Mouse (Mus musculus): Measurements from ENCODE around the gene Tnfsf10. TPM values are rescaled to one million over a fixed set of nuclear protein-coding genes. Genes with fewer than 3 reads are reported as not detected.
"Not testable (repeated sequence)": the region's sequence is repeated elsewhere in the genome, so short reads cannot be mapped to it uniquely, and the experiment has no call there.

The Tnfsf10 gene
- polyA plus RNA-seq, 1 experiment from 2014 or later = not detected

DNA sequence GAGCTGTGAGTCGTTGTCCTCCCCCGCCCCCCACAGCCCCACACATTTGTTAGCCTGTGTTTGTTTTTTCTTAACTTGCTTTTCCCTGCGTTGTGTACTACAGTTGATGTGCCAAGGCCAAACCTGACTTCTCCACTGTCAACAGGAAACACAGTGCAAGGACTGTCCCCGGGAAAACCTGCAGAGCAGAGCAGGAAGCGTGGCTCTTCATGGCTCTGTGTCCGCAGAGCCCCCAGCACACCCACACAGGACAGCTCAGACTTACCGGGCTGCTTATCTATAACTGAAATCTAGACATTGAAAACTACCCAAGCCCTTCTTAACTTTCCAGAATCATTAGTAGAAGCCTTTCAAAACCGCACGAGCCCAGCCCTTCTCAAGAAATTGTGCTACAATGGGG, 31.8 kb upstream of the Tnfsf10 start:
- Histone ChIP-seq H3K4me3 (no peak overlapping the region), H3K27me3 (ENCODE audit: insufficient read depth, poor library complexity, severe bottlenecking) (peaks cover 7% of the 10 kb centered on the region; the same call in 1 of the 2 replicates), H3K4me1 (peaks cover 8% of the 10 kb centered on the region; the same call in 1 of the 2 replicates), H3K36me3 (no peaks in the 10 kb centered on the region), H3K27ac (no peak overlapping the region), H3K9me3 (no peaks in the 10 kb centered on the region)
- no peak for DNase-seq (ENCODE audit: low spot score)
- WGBS = 62% methylated on average over 9 of the region's 9 CpGs

DNA sequence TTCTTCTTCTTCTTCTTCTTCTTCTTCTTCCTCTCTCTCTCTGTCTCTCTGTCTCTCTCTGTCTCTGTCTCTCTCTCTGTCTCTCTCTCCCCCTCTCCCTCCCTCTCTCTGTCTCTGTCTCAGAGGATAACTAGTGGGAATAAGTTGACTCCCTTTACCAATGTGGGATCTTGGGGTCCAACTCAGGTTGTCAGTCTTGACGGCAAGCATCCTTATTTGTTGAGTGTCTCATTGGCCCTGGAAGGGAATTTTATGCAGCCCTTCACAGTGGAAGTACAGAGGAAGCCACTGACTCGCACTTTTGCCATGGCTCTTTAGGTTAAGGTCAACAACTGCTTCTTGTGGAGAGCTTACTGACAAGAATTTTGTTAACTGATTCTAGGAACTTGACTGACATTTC, 28.5 kb upstream of the Tnfsf10 start:
- no peak for DNase-seq (ENCODE audit: low spot score)
- 60% methylated on average over 2 of the region's 2 CpGs for whole genome bisulfite sequencing
- Histone ChIP-seq H3K27ac (no peak overlapping the region), H3K36me3 (no peaks in the 10 kb centered on the region), H3K9me3 (no peaks in the 10 kb centered on the region), H3K4me1 (peaks cover 4% of the 10 kb centered on the region; the same call in 1 of the 2 replicates), H3K4me3 (no peak overlapping the region), H3K27me3 (ENCODE audit: insufficient read depth, poor library complexity, severe bottlenecking) (no peaks in the 10 kb centered on the region)

DNA sequence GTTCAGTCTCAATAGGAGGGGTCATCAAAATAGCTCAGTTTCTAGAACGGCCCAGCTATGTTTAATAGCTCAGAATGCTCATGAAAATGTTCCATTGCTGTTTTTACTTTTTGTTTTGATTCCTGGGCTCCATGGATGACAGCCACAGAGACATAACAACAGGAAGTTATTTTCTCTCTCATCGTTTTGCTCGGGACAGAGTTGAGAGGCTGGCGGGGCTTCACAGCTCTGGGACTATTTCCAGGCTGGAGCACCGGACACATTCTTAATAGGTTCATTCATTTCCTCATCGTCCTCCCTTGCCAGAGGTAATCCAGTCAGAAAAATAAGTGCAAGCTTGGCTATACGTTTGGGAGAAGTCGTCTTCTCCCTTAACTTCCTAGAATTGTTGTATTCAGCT, 27.9 kb upstream of the Tnfsf10 start:
- Histone ChIP-seq H3K9me3 (no peaks in the 10 kb centered on the region), H3K27me3 (ENCODE audit: insufficient read depth, poor library complexity, severe bottlenecking) (no peaks in the 10 kb centered on the region), H3K36me3 (no peaks in the 10 kb centered on the region), H3K4me1 (no peaks in the 10 kb centered on the region), H3K27ac (no peak overlapping the region), H3K4me3 (no peak overlapping the region)
- DNase-seq (ENCODE audit: low spot score) = no peak
- WGBS = 51% methylated on average over 8 of the region's 8 CpGs

DNA sequence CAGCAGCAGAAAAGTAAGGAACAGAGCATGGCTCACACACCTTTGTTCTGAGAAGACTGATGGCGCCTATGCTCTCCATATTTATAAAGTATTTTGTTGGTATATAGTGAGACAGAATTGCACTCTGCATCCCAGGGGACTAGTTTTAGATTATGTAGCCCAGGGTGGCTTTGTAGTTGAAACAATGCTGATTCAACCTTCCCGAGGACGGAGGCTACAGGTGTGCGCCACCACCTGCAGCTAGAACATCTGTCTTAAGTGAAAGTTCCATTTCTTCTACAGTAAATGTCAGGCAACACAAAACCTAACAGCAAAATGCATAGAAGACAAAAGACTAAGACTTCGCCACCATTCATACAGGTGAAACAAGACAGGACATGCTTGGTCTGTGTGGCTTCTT, 26.5 kb upstream of the Tnfsf10 start:
- whole genome bisulfite sequencing = 87% methylated on average over 5 of the region's 5 CpGs
- Histone ChIP-seq H3K9me3 (no peaks in the 10 kb centered on the region), H3K4me1 (no peaks in the 10 kb centered on the region), H3K27ac (no peak overlapping the region), H3K4me3 (no peak overlapping the region), H3K27me3 (ENCODE audit: insufficient read depth, poor library complexity, severe bottlenecking) (no peaks in the 10 kb centered on the region), H3K36me3 (no peaks in the 10 kb centered on the region)
- no peak for DNase-seq (ENCODE audit: low spot score)

DNA sequence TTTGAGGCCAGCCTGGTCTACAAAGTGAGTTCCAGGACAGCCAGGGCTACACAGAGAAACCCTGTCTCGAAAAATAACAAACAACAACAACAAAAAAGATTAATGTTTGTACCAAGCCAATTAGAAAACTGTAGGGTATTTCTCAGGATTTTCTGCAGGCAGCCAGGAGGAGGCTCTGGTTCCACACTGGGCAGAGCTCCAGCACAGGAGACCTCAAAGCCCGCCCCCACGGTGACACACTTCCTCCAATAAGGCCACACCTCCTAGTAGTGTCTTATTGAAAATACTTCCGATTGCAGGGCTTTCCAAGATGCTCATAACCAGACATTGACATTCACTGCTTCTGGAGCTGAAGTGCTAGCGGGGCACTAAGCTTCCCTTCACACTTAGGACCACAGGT, 25.9 kb upstream of the Tnfsf10 start:
- not testable (repeated sequence) for H3K4me3 ChIP-seq; H3K9me3 ChIP-seq; H3K27ac ChIP-seq; H3K27me3 ChIP-seq (ENCODE audit: insufficient read depth, poor library complexity, severe bottlenecking); DNase-seq (ENCODE audit: low spot score); H3K36me3 ChIP-seq; H3K4me1 ChIP-seq
- 84% methylated on average over 5 of the region's 5 CpGs for WGBS

GRCm38 (mm10) chr3:27291411-27291810, 25.4 kb upstream of the Tnfsf10 start:
- not testable (repeated sequence) for H3K27ac ChIP-seq; H3K27me3 ChIP-seq (ENCODE audit: insufficient read depth, poor library complexity, severe bottlenecking); H3K9me3 ChIP-seq; DNase-seq (ENCODE audit: low spot score); H3K4me3 ChIP-seq; H3K4me1 ChIP-seq; H3K36me3 ChIP-seq
- WGBS = 77% methylated on average over 4 of the region's 4 CpGs

DNA sequence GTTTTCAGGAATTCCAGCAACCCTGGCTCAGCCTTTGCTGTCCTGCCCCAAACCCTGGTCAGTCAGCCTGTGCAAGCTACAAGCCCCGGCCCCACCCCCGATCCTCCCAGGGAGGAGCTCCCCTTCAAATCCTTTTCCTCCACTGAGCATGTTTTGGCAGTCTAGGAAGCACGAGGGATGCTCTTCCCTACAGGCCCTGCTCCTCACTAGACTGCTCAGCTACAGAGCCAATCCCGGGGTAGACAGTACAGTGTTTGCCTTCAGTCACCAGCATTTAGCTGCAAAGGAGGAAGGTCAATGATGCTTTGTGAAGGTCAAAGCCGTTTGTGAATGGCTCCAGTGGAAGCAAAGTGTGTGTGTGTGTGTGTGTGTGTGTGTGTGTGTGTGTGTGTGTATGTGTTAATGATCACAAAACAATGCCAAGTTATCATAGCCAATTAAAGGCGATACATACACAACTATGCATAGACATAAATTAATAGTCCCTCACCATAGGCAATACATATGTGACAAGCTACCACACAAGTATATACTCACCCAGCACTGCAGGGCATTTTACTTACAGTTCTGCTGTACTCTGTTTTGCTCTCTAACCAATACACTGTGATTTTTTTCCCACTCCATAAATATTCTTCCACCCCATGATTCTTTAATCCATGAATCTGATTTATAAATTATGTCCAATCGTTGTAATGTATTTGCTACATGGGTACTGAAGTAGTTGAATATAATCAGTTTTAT, 23.0 kb upstream of the Tnfsf10 start:
- 62% methylated on average over 7 of the region's 7 CpGs for WGBS
- Histone ChIP-seq H3K4me3 (no peak overlapping the region), H3K9me3 (no peaks in the 10 kb centered on the region), H3K4me1 (no peaks in the 10 kb centered on the region), H3K27ac (no peak overlapping the region), H3K27me3 (ENCODE audit: insufficient read depth, poor library complexity, severe bottlenecking) (no peaks in the 10 kb centered on the region), H3K36me3 (no peaks in the 10 kb centered on the region)
- DNase-seq (ENCODE audit: low spot score) = no peak

GRCm38 (mm10) chr3:27300451-27300850, 16.4 kb upstream of the Tnfsf10 start:
- no peaks in the 10 kb centered on the region for H3K36me3 ChIP-seq
- H3K27ac ChIP-seq = no peak overlapping the region
- H3K4me1 ChIP-seq = no peaks in the 10 kb centered on the region
- H3K27me3 ChIP-seq (ENCODE audit: insufficient read depth, poor library complexity, severe bottlenecking) = no peaks in the 10 kb centered on the region
- no peak overlapping the region for H3K4me3 ChIP-seq
- 91% methylated on average over 4 of the region's 4 CpGs for WGBS
- H3K9me3 ChIP-seq = no peaks in the 10 kb centered on the region
- no peak for DNase-seq (ENCODE audit: low spot score)

DNA sequence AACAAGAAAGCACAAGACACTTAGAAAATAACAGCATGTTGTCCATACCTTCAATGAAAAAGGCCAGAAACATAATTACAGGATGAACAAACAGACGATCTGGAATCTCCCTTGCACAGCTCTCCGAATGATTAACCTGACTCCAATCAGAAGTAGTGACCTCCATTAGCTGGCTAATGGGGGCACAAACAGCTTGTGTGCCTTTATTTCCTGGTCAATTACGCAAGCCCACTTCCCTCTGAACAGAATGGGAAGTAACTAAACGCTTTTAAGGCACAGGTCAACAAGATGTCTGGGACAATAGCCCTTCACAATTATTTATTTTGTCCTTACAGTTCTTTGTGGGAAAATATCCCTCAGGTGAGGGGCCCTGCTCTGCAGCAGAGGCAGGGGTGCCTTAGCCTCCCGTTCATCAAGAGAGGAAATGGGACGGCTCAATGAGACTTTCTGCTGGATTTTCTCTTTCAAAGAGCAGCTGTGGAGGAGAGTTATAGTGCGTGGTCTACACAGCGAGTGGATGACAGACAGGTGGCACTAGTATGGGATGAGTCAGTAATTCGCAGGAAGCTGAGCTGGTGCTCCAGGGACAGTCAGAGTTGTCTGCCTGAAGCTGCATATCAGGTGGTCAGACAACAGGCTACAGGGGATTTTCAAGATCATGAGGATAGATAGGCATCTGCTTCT, 14.3 kb upstream of the Tnfsf10 start:
- Histone ChIP-seq H3K27me3 (ENCODE audit: insufficient read depth, poor library complexity, severe bottlenecking) (no peaks in the 10 kb centered on the region), H3K36me3 (no peaks in the 10 kb centered on the region), H3K27ac (no peak overlapping the region), H3K4me3 (no peak overlapping the region), H3K4me1 (no peaks in the 10 kb centered on the region), H3K9me3 (no peaks in the 10 kb centered on the region)
- 77% methylated on average over 9 of the region's 9 CpGs for WGBS
- no peak for DNase-seq (ENCODE audit: low spot score)

- 83% methylated on average over 10 of the region's 10 CpGs for WGBS
- Histone ChIP-seq H3K4me1 (no peaks in the 10 kb centered on the region), H3K9me3 (no peaks in the 10 kb centered on the region)
These were observed 10.0 kb upstream of the Tnfsf10 start for GRCm38 (mm10) chr3:27306815-27307214.

DNA sequence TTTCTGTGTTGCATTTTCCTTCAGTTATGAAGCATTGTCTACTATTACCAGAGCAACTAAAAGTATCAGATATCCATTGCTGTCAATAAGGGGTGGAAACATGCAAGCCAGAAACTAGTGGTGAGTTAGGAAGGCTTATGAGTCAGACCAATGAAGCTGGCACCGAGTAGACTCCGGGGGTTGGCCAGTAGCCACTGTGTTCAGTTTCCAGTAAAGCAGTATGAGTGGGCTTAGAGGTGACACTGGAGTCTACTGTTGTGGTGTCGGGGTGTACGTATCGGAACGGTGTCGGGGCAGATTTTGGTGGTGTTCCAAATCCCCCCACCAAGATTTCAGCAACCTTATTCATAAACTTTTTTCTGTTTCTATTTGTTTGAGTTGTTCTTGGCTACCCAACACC, 5.9 kb upstream of the Tnfsf10 start:
- DNase-seq (ENCODE audit: low spot score) = no peak
- Histone ChIP-seq H3K27ac (no peak overlapping the region), H3K4me3 (no peak overlapping the region), H3K4me1 (no peaks in the 10 kb centered on the region), H3K27me3 (ENCODE audit: insufficient read depth, poor library complexity, severe bottlenecking) (no peaks in the 10 kb centered on the region), H3K36me3 (no peaks in the 10 kb centered on the region), H3K9me3 (no peaks in the 10 kb centered on the region)
- 94% methylated on average over 7 of the region's 7 CpGs for WGBS

More at GRCm38 (mm10) chr3:27306815-27307214, 10.0 kb upstream of the Tnfsf10 start:
- H3K36me3 ChIP-seq = no peaks in the 10 kb centered on the region
- H3K27me3 ChIP-seq (ENCODE audit: insufficient read depth, poor library complexity, severe bottlenecking) = no peaks in the 10 kb centered on the region
- H3K4me3 ChIP-seq = no peak overlapping the region
- DNase-seq (ENCODE audit: low spot score) = no peak
- no peak overlapping the region for H3K27ac ChIP-seq

DNA sequence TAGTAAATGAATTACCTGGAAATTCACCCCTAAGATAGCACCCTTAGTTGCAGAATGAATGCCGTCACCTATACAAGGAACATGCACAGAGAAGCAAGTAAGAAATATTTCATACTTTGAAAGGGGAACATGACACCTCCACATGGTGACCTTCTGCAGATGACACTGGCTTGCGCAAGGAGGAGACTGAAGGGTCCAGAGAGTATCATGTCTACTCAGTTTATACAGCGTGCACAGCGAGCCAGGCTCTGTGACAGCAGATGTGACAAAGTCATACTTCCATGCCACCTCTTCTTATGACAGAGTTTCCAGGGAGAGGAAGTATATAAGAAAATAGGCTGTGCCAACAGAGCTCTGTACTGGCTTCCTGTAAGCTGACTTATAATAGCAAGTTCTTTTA, 5.4 kb upstream of the Tnfsf10 start:
- WGBS = 92% methylated on average over 4 of the region's 4 CpGs
- Histone ChIP-seq H3K4me1 (no peaks in the 10 kb centered on the region), H3K27ac (no peak overlapping the region), H3K9me3 (no peaks in the 10 kb centered on the region), H3K4me3 (no peak overlapping the region), H3K36me3 (no peaks in the 10 kb centered on the region), H3K27me3 (ENCODE audit: insufficient read depth, poor library complexity, severe bottlenecking) (no peaks in the 10 kb centered on the region)
- DNase-seq (ENCODE audit: low spot score) = no peak

DNA sequence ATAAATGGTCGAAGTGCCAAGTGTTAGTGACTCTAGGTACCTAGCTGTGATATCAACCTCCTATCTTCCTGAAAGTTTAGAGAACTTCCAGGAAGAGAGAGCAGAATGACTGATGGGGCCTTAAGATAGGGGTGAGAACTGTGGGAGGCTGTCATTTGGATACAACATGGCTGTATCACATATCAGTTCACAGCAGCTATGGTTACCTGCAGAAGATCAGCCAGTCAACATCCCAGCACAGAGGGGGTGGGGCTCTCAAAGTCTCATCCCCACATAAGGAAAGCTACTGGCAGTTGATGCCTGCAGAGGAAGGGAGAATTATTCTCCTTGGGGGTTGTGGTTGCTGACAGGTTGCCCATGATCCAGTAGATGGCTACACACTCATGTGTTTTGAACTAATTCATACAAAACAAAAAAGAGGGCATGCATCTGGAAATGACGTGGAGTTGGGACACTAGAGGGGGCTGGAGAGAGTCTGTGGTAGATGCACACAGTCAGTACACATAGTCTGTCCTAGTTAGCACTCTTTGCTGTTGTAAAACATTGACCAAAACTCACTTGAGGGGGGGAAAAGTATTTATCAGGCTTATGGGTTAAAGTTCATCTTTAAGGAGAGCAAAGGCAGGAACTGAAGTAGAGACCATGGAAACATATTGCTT, 2.2 kb upstream of the Tnfsf10 start:
- Histone ChIP-seq H3K4me1 (no peaks in the 10 kb centered on the region), H3K36me3 (no peaks in the 10 kb centered on the region), H3K27me3 (ENCODE audit: insufficient read depth, poor library complexity, severe bottlenecking) (no peaks in the 10 kb centered on the region), H3K27ac (no peak overlapping the region), H3K9me3 (no peaks in the 10 kb centered on the region), H3K4me3 (no peak overlapping the region)
- WGBS = 63% methylated on average over 2 of the region's 2 CpGs
- DNase-seq (ENCODE audit: low spot score) = no peak

Measured in heart, embryonic 10.5 days (tissue).